ENCODE assay signal across 1 mouse cellular context in the genomic region with DNA sequence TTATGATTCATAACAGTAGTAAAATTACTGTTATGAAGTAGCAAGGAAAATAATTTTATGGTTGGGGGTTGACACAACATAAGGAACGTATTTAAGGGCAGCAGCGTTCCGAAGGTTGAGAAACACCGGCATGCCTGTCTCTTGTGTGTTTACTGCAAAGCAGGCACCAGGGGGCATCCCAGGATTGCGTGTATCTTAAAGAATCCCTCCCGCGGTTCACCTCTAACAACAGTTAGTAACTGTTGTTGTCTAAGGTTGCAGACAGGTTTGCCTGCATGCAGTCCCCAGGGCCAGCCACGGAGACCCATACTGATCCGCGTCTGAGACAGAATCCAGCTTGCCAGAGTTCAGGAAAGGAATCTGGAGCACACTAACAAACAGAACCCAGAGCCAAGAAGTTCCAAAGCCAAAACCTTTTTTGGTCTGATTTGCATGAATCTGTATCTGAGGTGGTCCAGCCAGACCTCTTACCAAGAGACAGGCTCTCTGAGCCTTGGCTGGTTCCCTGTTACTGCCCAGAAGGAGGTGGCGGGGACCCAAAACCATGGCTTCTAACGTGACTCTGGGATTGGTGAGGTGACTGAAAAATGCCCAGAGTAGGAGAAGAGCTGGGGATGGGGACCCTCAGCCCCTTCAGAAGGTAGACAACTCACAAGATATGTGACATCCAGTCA.
A peak's percentile ranks its signal among the peaks of the same experiment; 100 is the strongest.
TF ChIP-seq lines count a peak whose summit lies in the region.

No protein-coding gene starts in this region.

TF ChIP-seq in CH12.LX, 34 proteins besides CTCF, POLR2A, EP300 and RAD21 (continued from another document):
- TF ChIP-seq ETS1 (conservative IDR thresholded peaks at IDR 0.05; ENCODE audit: low read depth, low read length) (0 out of 2 replicates have a peak, but pooled peaks have one; percentile 10), NELFE (IDR thresholded peaks at IDR 0.05; ENCODE audit: low read depth, low read length) (peak; percentile 38; the same call in 1 of the 2 replicates), JUN (IDR thresholded peaks at IDR 0.05; ENCODE audit: insufficient read depth, low read depth, low read length) (no peak), POLR2AphosphoS2 (IDR thresholded peaks at IDR 0.05; ENCODE audit: low read depth, low read length) (no peak)
TF ChIP-seq in CH12.LX: peak in this region for 15.
